Mouse (Mus musculus) neural tube, embryonic 11.5 days (tissue): ENCODE data around the gene Tnfrsf19. TPM values are rescaled to one million over a fixed set of nuclear protein-coding genes. Genes with fewer than 3 reads are reported as not detected.

Source experiments
- ATAC-seq: fragments of 200-750 bp; cut with Nextera tagmentation; 2 replicates; pipeline ENCODE4 v1.8.0; 2017; ENCODE audit warnings: moderate number of reproducible peaks, mild to moderate bottlenecking, moderate TSS enrichment, moderate library complexity; ENCODE audit not compliant: insufficient read depth, low FRiP score, low TSS enrichment
- DNase-seq: peaks from one replicate; pipeline ENCODE4 v3.0.0-alpha.2; 2015; ENCODE audit warnings: low spot score
- H3K27ac ChIP-seq: fragments of 300-500 bp; sonication (generic); 2 replicates; pipeline ENCODE4 v1.5.1; 2014; ENCODE audit warnings: low read depth, mild to moderate bottlenecking, low read length
- H3K27me3 ChIP-seq: fragments of 300-500 bp; sonication (generic); 2 replicates; pipeline ENCODE4 v1.6.1; 2014; ENCODE audit warnings: mild to moderate bottlenecking, low read length, mixed read lengths; ENCODE audit not compliant: control insufficient read depth, insufficient read depth
- H3K36me3 ChIP-seq: fragments of 300-500 bp; sonication (generic); 2 replicates; pipeline ENCODE4 v1.6.1; 2014; ENCODE audit warnings: mild to moderate bottlenecking, low read length, moderate library complexity, mixed read lengths; ENCODE audit not compliant: control insufficient read depth, insufficient read depth
- H3K4me1 ChIP-seq: fragments of 300-500 bp; sonication (generic); 2 replicates; pipeline ENCODE4 v1.6.1; 2014; ENCODE audit warnings: low read length, mixed read lengths; ENCODE audit not compliant: control insufficient read depth, insufficient read depth
- H3K4me2 ChIP-seq: fragments of 300-500 bp; sonication (generic); 2 replicates; pipeline ENCODE4 v1.6.1; 2014; ENCODE audit warnings: low read depth, mild to moderate bottlenecking, moderate library complexity
- H3K4me3 ChIP-seq: fragments of 300-500 bp; sonication (generic); 2 replicates; pipeline ENCODE4 v1.5.1; 2014; ENCODE audit warnings: low read depth, low read length
- H3K9ac ChIP-seq: fragments of 300-500 bp; sonication (generic); 2 replicates; pipeline ENCODE4 v1.6.1; 2014; ENCODE audit warnings: mild to moderate bottlenecking, low read length
- H3K9me3 ChIP-seq: fragments of 300-500 bp; sonication (generic); 2 replicates; pipeline ENCODE4 v1.6.1; 2016; ENCODE audit warnings: low read length; ENCODE audit not compliant: control insufficient read depth
- WGBS: fragments of 180-500 bp; shearing (Covaris S2); extraction: QIAGEN DNeasy Blood & Tissue Kit; methylation state at CpG from one replicate; pipeline ENCODE4 v1.1.7; 2014; 5-methylcytosine and 5-hydroxymethylcytosine counted together
- polyA plus RNA-seq: library from polyadenylated mRNA; unstranded; fragments of >200 nt; fragmentation: Nextera tagmentation; extraction: Ambion mirVana; gene quantifications from 2 replicates; pipeline ENCODE4 v1.2.1, GENCODE M21; 2014

Gene Tnfrsf19
- polyA plus RNA-seq, 1 experiment from 2014 or later = 53.8 TPM

- 74% methylated on average over 5 of the region's 5 CpGs for WGBS
- Histone ChIP-seq H3K27me3 (no peaks in the 10 kb centered on the region), H3K36me3 (no peaks in the 10 kb centered on the region), H3K4me1 (peaks cover 4% of the 10 kb centered on the region; the same call in 1 of the 2 replicates), H3K9me3 (no peaks in the 10 kb centered on the region), H3K4me2 (no peak overlapping the region), H3K9ac (no peak overlapping the region), H3K4me3 (no peak overlapping the region), H3K27ac (no peak overlapping the region)
- ATAC-seq = no peak
- no peak for DNase-seq
Observed at GRCm38 (mm10) chr14:60986926-60987325, 59.4 kb downstream of the Tnfrsf19 start.

GRCm38 (mm10) chr14:60985077-60985476 lies 61.2 kb downstream of the Tnfrsf19 start:
- H3K4me3 ChIP-seq = no peak overlapping the region
- no peak overlapping the region for H3K4me2 ChIP-seq
- no peaks in the 10 kb centered on the region for H3K27me3 ChIP-seq
- peaks cover 4% of the 10 kb centered on the region; the same call in 1 of the 2 replicates for H3K4me1 ChIP-seq
- DNase-seq = no peak
- no peak overlapping the region for H3K27ac ChIP-seq
- H3K9me3 ChIP-seq = no peaks in the 10 kb centered on the region
- 10% methylated on average over 4 of the region's 4 CpGs for WGBS
- no peak for ATAC-seq
- H3K36me3 ChIP-seq = no peaks in the 10 kb centered on the region
- no peak overlapping the region for H3K9ac ChIP-seq

GRCm38 (mm10) chr14:60984266-60984665 lies 62.0 kb downstream of the Tnfrsf19 start:
- Histone ChIP-seq H3K36me3 (no peaks in the 10 kb centered on the region), H3K4me3 (no peak overlapping the region), H3K27me3 (no peaks in the 10 kb centered on the region), H3K9me3 (no peaks in the 10 kb centered on the region), H3K4me2 (no peak overlapping the region), H3K9ac (no peak overlapping the region), H3K4me1 (peaks cover 4% of the 10 kb centered on the region; the same call in 1 of the 2 replicates), H3K27ac (no peak overlapping the region)
- DNase-seq = no peak
- ATAC-seq = no peak
- WGBS = 50% methylated on average over 6 of the region's 6 CpGs

- Histone ChIP-seq H3K27me3 (no peaks in the 10 kb centered on the region), H3K4me2 (no peak overlapping the region), H3K9me3 (no peaks in the 10 kb centered on the region), H3K36me3 (no peaks in the 10 kb centered on the region), H3K9ac (no peak overlapping the region), H3K27ac (no peak overlapping the region), H3K4me3 (no peak overlapping the region), H3K4me1 (peaks cover 4% of the 10 kb centered on the region; the same call in 1 of the 2 replicates)
- no peak for DNase-seq
- ATAC-seq = no peak
Observed at GRCm38 (mm10) chr14:60982126-60982525, 64.2 kb downstream of the Tnfrsf19 start.

- 97% methylated on average over 5 of the region's 5 CpGs for WGBS
Observed at GRCm38 (mm10) chr14:60980244-60980887, 65.9 kb downstream of the Tnfrsf19 start.

GRCm38 (mm10) chr14:60978129-60978528 lies 68.2 kb downstream of the Tnfrsf19 start:
- no peaks in the 10 kb centered on the region for H3K4me1 ChIP-seq
- ATAC-seq (no peak), DNase-seq (no peak)
- H3K27me3 ChIP-seq = no peaks in the 10 kb centered on the region
- no peak overlapping the region for H3K9ac ChIP-seq
- 56% methylated on average over 6 of the region's 6 CpGs for WGBS
- no peaks in the 10 kb centered on the region for H3K9me3 ChIP-seq
- peaks cover 3% of the 10 kb centered on the region; the same call in 1 of the 2 replicates for H3K36me3 ChIP-seq
- no peak overlapping the region for H3K27ac ChIP-seq
- H3K4me2 ChIP-seq = no peak overlapping the region
- H3K4me3 ChIP-seq = no peak overlapping the region

More at GRCm38 (mm10) chr14:60980244-60980887, 65.9 kb downstream of the Tnfrsf19 start:
- H3K36me3 ChIP-seq = no peaks in the 10 kb centered on the region
- no peaks in the 10 kb centered on the region for H3K9me3 ChIP-seq
- H3K27me3 ChIP-seq = no peaks in the 10 kb centered on the region
- H3K4me1 ChIP-seq = peaks cover 4% of the 10 kb centered on the region; the same call in 1 of the 2 replicates
- H3K27ac ChIP-seq = no peak overlapping the region
- no peak for DNase-seq
- no peak overlapping the region for H3K9ac ChIP-seq
- no peak overlapping the region for H3K4me3 ChIP-seq
- H3K4me2 ChIP-seq = no peak overlapping the region
- ATAC-seq = no peak

- Histone ChIP-seq H3K4me2 (no peak overlapping the region), H3K27me3 (no peaks in the 10 kb centered on the region), H3K27ac (no peak overlapping the region), H3K4me1 (no peaks in the 10 kb centered on the region), H3K9ac (no peak overlapping the region), H3K36me3 (peaks cover 4% of the 10 kb centered on the region; the same call in 1 of the 2 replicates), H3K9me3 (no peaks in the 10 kb centered on the region), H3K4me3 (no peak overlapping the region)
- ATAC-seq (no peak), DNase-seq (no peak)
- 79% methylated on average over 3 of the region's 3 CpGs for WGBS
Observed at GRCm38 (mm10) chr14:60976231-60976630, 70.1 kb downstream of the Tnfrsf19 start.

- 73% methylated on average over 3 of the region's 3 CpGs for WGBS
- Histone ChIP-seq H3K36me3 (peaks cover 4% of the 10 kb centered on the region; the same call in 1 of the 2 replicates), H3K4me3 (no peak overlapping the region), H3K9ac (no peak overlapping the region), H3K27ac (no peak overlapping the region), H3K4me1 (no peaks in the 10 kb centered on the region), H3K27me3 (no peaks in the 10 kb centered on the region), H3K9me3 (no peaks in the 10 kb centered on the region), H3K4me2 (no peak overlapping the region)
- DNase-seq (no peak), ATAC-seq (no peak)
Observed at GRCm38 (mm10) chr14:60975736-60976135, 70.6 kb downstream of the Tnfrsf19 start.

GRCm38 (mm10) chr14:60970961-60971360 lies 75.3 kb downstream of the Tnfrsf19 start:
- WGBS = 93% methylated on average over 9 of the region's 9 CpGs
- no peak for DNase-seq
- Histone ChIP-seq H3K36me3 (peaks cover 4% of the 10 kb centered on the region), H3K27ac (no peak overlapping the region), H3K9me3 (no peaks in the 10 kb centered on the region), H3K27me3 (no peaks in the 10 kb centered on the region), H3K4me1 (no peaks in the 10 kb centered on the region), H3K4me3 (no peak overlapping the region), H3K4me2 (no peak overlapping the region), H3K9ac (no peak overlapping the region)
- no peak for ATAC-seq
